Mouse (Mus musculus) embryo, embryonic 11.5 days (tissue): ENCODE measurements at regions not wholly inside any gene's neighbourhood (a gene's known extent, or its start where the extent isn't known, plus 50 kb on each side); places are given as distances from the start of the nearest gene placed in this dataset.
A peak's percentile ranks its signal among the peaks of the same experiment; 100 is the strongest.
"Not testable (repeated sequence)": the region's sequence is repeated elsewhere in the genome, so short reads cannot be mapped to it uniquely, and the experiment has no call there.

ENCODE experiments used
- DNase-seq: peaks from one replicate; pipeline ENCODE4 v3.0.0-alpha.2; 2012; ENCODE audit warnings: low read depth, low spot score

- DNase-seq, result not testable (repeated sequence)
Measured at GRCm38 (mm10) chr6:48341367-48341766, 54.0 kb upstream of the Krba1 start.

GRCm38 (mm10) chr6:48336964-48337363, 58.4 kb upstream of the Krba1 start:
- not testable (repeated sequence) for DNase-seq

GRCm38 (mm10) chr6:48288011-48288410, 107.4 kb upstream of the Krba1 start:
- DNase-seq, result peak; percentile 14

GRCm38 (mm10) chr6:48279646-48280045, 115.7 kb upstream of the Krba1 start:
- not testable (repeated sequence) for DNase-seq

GRCm38 (mm10) chr6:48261563-48261962, 133.8 kb upstream of the Krba1 start:
- DNase-seq, result not testable (repeated sequence)

- DNase-seq, result not testable (repeated sequence)
Measured at GRCm38 (mm10) chr6:48252989-48253388, 142.4 kb upstream of the Krba1 start.

GRCm38 (mm10) chr6:48251954-48252353, 143.4 kb upstream of the Krba1 start:
- DNase-seq, result no peak

- DNase-seq, result not testable (repeated sequence)
Measured at GRCm38 (mm10) chr6:48244191-48244590, 151.2 kb upstream of the Krba1 start.

GRCm38 (mm10) chr6:48227431-48227830, 141.0 kb upstream of the Zfp746 start:
- no peak for DNase-seq

- DNase-seq, result no peak
Measured at GRCm38 (mm10) chr6:48224206-48224605, 137.8 kb upstream of the Zfp746 start.

- no peak for DNase-seq
Measured at GRCm38 (mm10) chr6:48222971-48223370, 136.6 kb upstream of the Zfp746 start.

- not testable (repeated sequence) for DNase-seq
Measured at GRCm38 (mm10) chr6:48221806-48222205, 135.4 kb upstream of the Zfp746 start.

- no peak for DNase-seq
Measured at GRCm38 (mm10) chr6:48215212-48215611, 128.8 kb upstream of the Zfp746 start.

GRCm38 (mm10) chr6:48209739-48210138, 123.3 kb upstream of the Zfp746 start:
- DNase-seq, result no peak

- DNase-seq, result no peak
Measured at GRCm38 (mm10) chr6:48209103-48209502, 122.7 kb upstream of the Zfp746 start.

- DNase-seq, result no peak
Measured at GRCm38 (mm10) chr6:48205722-48206121, 119.3 kb upstream of the Zfp746 start.

- peak; percentile 19 for DNase-seq
Measured at GRCm38 (mm10) chr6:48199951-48200350, 113.6 kb upstream of the Zfp746 start.

- no peak for DNase-seq
Measured at GRCm38 (mm10) chr6:48198806-48199205, 112.4 kb upstream of the Zfp746 start.

- no peak for DNase-seq
Measured at GRCm38 (mm10) chr6:48197696-48198378, 111.4 kb upstream of the Zfp746 start.

GRCm38 (mm10) chr6:48188363-48188762, 102.0 kb upstream of the Zfp746 start:
- DNase-seq, result not testable (repeated sequence)

- DNase-seq, result no peak
Measured at GRCm38 (mm10) chr6:48185311-48185710, 98.9 kb upstream of the Zfp746 start.

GRCm38 (mm10) chr6:48178360-48179120, 92.1 kb upstream of the Zfp746 start:
- DNase-seq, result no peak

GRCm38 (mm10) chr6:48177936-48178335, 91.5 kb upstream of the Zfp746 start:
- peak; percentile 54 for DNase-seq
